Mouse (Mus musculus): Measurements from ENCODE around the gene Myod1.

Myod1 gene

DNA sequence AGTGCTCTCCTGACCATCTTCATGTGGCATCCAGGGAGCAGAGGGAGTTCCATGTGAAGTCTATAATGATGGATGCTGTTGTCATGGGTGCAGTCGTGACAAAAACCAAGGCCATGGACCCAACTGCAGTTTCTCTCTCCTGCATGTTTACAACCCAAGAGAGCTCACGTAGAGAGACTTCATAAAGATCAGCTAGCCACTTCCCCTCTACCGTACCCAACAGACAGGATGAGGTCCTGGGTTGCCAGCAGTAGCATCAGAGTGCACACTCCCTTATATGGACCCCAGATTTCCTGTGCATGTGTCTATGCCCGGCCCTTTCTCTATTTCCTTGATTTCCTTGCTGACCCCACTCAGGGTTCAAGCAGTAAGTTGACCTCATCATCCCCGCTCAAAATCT is 15.4 kb downstream of the Myod1 start:
- DNase-seq (ENCODE audit: low read depth, low spot score), result peak; percentile 50

DNA sequence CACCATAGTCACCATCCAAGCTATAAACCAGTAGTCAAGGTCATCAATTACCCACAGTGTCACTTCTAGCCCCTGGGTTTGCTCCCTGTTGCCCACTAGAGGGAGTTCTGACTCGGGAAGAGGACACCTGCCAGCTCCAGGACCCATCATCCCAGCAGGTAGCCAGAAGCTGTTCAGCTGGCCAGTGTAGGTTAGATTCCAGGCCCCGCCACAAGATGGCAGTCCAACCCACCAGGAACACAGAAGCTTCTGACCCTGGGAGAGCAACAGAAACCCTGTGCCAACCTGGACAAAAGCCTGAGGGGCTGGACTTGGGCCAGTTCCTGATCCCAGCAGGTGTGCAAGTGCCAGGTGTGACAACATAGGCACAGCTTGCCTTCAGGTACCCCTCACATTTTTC is 16.8 kb downstream of the Myod1 start:
- peak; percentile 91 for DNase-seq (ENCODE audit: low read depth, low spot score)

DNA sequence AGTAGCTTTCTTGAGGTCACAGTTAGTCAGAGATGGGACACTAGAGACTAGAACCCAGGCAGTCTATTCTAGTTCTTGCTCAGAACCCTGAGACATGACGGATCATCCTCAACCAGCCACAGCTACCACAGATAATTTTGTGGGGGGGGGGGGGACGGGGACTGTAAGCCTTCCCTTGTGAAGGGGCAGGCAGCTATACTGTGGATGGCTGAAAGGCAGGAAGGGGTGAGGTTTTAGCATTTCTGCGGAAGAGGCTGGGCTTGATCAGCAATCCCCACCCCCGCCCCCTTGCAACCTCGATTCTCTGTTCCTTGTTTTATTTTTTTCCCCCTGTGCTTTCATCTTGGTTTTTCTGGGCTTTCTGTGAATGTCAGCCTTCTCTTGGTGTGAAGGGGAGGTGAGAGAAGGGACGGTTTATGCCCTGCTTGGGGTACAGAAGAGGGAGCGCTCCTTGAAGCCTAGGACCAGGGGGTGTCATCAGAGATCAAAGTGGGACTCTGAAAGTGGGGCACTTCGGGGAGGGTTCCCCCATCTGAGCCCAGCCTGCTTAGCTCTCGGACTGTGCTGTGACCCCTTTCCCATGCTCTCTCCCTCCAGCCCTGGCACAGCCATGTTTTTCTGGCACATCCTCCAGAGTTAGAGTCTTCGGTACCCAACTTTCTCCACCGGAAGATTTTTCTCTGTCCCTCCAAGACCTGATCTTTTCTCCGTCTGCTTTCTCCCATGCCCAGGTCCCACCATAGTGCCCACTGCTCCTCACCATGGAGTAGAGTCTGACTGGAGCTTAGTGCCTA is 17.6 kb downstream of the Myod1 start:
- DNase-seq (ENCODE audit: low read depth, low spot score), result peak; percentile 81

DNA sequence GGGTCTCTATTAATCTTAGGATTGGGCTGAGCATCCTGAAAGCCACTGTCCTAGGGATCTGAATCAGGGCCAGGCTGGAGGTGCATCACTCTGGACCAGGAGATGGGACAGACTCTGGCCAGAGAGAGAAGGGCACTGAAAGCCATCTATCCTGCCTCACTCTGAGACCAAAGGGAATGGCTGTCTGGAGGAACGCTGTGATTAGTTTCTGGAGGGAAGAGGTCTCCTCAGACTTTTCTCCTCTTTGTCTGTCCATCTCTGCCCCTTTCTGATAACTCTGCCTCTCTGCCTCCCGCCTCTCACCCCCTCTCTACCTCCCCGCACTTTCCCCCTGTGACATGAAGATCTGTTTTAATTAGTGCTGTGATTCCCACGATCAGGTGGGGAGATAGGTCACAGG is 18.7 kb downstream of the Myod1 start:
- DNase-seq (ENCODE audit: low read depth, low spot score), result no peak

DNA sequence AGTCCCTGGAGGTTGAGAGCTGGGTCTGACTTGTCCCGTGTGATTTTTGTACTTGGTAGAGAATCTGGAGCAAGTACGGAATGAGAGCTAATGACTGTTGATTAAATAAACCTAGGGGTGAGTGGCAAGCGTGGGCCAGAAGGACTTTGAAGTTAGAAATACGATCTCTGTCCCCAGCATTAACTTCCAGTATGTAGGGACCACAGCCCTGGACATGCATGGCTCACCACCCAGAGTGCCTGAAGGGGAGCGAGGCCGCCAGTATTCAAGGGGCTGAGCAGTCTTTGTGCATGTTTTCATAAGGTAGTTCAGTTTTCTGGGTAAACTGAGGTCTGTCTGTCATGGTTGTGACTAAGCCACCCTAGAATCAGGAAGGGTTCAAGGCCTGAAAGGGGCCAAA is 19.3 kb downstream of the Myod1 start:
- DNase-seq (ENCODE audit: low read depth, low spot score), result no peak

DNA sequence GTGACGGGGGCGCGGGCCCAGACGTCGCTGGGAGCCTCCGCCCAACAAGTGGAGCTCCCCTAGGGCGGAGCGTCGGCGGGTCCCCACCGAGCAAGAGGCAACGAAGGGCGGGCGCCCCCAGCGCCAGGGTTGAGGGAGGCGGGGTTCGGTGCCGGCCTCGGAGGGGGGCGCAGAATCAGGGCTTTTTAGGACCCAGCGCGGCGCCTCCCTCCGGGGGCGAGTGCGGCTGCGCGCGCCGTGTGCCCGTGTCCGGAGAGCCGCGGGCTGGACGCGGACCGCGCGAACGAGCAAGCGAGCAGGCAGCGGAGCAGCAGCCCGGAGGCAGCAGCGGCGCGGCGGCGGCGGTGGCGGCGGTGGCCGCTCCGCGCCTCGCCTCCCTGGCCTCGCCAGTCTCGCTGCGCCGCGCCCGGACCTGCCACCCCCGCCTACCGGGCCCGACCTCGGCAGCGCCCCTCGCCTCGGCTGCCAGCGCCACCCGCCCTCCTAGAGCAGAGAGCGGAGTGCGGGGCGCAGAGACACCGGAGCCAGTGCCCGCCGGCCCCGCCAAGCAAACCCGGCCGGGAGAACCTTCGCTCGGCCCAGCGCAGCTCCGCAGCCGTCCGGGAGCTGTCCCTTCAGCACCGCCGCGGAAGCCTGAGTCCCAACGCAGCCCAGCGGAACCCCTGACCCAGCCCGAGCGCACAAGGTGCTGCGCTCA is 20.1 kb downstream of the Myod1 start, which contains the start of gene Kcnc1:
TSS of gene Kcnc1 (plus strand) at position 267 of the 697 bp plus-strand sequence.
- peak; percentile 56 for DNase-seq (ENCODE audit: low read depth, low spot score)

DNA sequence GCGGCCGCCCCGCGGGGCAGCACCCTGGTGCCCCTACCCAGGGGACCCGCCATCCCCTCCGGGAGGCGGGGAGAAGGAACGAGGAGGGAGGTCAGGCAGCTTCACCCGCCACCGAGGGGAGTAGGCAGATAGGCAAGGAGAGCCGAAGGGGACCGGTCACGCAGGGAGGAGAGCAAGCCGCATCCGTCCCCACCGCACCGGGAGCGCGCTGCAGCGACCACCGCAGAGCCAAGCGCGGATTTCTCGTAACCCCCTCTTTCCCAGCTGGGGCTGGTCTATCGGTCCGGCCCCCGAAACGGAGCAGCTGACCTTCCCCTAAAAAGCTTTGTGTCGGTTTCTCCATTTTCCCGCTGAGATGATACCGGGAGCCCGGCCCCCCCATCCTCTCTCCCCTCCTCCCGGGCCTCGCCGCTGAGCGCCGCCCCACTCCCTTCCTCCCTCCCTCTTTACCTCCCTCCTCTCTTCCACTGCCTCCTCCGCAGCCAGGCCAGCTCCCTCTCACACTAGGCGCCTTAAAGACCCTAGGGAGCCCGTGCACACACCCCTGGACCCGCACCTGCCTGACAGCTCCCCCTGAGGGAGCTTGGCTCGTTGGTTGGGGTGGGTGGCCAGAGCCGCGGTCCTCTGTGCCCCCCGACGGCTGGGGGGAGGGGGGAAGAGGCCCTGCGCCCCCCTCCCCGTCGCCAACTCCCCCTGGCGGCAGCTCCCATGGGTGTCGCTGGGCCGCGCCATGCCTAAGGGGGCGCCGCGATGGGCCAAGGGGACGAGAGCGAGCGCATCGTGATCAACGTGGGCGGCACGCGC is 20.9 kb downstream of the Myod1 start:
- DNase-seq (ENCODE audit: low read depth, low spot score), result no peak

DNA sequence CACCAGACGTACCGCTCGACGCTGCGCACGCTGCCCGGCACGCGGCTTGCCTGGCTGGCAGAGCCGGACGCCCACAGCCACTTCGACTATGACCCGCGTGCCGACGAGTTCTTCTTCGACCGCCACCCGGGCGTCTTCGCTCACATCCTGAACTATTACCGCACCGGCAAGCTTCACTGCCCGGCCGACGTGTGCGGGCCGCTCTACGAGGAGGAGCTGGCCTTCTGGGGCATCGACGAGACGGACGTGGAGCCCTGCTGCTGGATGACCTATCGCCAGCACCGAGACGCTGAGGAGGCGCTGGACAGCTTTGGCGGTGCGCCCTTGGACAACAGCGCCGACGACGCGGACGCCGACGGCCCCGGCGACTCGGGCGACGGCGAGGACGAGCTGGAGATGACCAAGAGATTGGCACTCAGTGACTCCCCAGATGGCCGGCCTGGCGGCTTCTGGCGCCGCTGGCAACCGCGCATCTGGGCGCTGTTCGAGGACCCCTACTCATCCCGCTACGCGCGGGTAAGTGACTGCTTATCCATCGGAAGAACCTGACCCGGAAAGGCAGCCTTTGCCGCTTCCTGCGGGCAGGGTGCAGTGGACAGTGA is 21.6 kb downstream of the Myod1 start:
- DNase-seq (ENCODE audit: low read depth, low spot score), result no peak

DNA sequence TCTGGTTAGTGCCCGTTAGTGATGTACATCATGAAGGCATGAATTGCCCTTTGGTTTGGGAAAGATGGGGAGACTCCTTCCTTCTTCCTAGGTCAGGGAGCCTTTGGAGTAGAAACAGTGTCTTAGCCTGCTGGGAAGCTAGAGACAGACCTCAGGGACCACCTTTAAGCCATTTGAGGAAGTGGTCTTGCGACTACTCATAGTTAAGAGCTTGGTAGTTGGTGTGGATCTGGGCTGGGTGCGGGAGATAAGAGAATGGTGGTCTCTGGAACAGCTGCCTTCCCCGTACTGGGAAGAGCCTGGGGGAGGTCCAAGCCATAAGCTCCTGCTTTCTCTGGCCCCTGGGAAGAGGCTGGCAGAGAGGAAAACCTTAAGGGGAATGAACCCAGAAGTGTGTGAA is 22.3 kb downstream of the Myod1 start:
- DNase-seq (ENCODE audit: low read depth, low spot score), result no peak

DNA sequence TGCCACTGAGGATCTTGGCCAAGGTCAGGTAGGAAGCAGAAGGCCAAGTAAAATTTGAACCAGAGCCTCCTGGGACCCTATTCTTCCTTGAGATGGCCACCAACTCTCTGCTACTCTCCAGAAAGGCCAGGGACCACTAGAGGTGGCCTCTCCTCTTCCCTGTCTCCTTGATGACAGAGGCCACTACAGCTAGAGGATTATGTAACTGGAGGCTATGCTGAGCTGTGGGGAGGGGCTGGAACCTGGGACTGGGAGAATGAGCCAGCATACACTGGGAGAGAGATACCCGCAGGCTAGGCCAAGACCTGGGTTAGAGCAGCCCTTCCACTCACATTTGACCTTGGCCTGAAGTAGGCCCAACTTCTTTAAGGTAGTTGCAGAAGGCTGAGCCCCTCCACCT is 23.4 kb downstream of the Myod1 start:
- no peak for DNase-seq (ENCODE audit: low read depth, low spot score)

DNA sequence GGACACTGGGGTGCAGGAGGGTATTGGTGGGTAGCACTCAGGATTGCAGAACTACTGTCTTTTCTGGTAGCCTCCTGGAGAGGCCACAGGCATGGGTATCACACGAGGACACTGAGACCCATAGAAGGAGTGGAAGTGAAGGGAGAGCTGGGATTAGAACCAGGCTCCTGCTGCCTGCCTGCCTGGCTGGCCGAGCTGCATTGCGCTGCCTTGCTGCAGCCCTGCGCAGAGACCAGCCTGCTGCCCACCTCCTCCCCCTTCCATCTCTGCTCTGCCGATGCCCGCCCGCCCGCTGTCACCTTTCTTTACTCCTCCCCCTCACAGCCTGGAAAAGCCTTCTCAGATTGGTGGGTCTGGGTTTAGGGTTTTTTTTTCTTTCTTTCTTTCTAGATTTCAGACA is 24.1 kb downstream of the Myod1 start:
- no peak for DNase-seq (ENCODE audit: low read depth, low spot score)

DNA sequence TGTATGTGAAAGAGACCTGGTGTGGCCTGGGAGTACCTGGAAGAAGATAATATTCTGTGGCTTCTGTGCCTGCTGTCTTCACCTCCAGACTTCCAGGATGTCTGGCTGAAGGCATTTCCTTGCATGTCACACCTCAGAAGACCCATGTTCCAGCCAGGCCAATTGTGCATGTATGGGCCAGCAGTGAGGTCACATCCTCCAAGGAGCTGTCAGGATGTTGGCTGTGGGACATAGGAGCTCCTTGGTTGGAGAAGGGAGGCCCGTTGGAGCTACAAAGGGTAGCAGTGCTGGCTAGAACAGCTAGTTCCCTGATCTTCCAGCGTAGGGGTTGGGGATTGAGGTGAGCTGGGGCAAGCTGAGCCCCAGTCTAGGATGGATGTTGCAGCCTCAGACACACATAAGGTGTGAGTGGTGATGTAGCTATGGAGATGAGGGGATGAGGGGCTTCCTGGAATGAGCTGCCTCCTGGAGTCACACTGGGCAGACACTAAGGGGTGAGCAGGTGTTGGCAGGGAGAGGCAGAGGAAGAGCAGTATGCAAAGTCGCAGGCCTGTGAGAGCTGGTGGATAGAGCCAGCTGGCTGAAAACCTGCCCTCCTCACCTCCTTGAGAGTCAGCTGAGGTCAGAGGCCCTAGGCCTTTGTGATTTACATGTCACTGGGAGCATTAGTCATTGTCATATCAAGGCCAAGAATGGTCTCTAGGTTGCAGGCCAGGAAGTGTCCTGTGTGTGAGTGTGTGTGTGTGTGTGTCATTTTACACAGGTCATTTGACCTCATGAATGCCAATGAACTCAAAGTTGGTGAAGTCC is 25.3 kb downstream of the Myod1 start:
- peak; percentile 81 for DNase-seq (ENCODE audit: low read depth, low spot score)

DNA sequence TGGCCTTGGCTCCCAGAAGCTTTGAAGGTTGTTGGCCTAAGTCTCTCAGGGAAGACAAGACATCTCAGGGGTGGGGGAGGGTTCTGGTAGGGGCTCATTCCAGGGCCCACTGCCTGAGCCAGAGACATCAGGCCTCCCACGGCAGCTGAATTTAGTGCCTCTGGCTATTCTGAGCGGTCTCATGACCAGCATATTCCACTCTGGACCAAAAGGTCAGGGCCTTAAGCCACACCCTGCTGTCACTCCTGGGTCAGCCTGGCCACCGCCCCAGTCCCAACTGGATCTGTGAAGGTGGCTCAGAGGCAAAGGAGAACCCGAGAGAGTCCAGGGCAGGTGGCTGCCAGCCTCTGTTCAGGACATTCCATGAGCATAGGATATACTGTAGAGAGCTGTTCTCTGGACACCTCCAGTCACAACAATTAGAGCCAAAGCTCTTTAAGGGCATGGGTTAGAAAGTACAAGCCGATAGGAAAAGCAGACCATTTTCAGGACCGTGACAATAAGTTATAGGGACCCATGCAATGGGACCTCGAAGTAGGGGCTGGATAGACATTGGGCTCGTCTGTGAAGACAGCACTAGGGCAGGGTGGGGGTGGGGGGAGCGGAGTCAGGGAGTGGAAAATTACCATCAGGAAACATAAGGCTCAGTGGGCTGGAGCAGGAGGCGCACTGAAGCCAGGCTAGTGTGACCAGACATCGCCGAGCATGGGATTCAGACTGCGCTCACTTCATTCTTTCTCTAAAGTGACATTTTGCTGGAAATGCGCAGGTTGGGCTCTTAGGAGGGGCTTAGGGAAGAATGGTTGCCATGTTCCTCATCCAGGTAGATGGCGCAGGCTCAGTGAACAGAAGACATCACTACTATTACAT is 27.6 kb downstream of the Myod1 start:
- DNase-seq (ENCODE audit: low read depth, low spot score), result no peak

DNA sequence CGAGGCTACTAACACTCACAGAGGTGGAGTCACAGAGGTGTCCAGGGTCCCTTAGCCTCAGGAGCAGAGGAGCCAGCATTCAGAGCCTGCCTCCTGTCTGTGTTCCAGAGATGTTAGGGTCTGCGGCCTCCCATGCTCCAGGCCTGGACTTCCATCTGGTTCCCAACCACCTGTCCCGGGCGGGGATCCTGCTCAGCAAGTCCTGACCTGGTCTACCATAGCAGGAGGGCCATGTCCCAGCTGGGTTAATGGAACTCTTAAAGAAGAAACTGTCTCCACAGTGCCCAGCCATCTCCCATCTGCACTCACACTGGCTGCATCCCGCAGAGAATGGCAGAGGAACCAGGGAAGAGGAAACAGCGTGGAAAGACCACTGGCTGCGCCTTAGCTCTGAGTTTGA is 28.5 kb downstream of the Myod1 start:
- DNase-seq (ENCODE audit: low read depth, low spot score), result no peak

DNA sequence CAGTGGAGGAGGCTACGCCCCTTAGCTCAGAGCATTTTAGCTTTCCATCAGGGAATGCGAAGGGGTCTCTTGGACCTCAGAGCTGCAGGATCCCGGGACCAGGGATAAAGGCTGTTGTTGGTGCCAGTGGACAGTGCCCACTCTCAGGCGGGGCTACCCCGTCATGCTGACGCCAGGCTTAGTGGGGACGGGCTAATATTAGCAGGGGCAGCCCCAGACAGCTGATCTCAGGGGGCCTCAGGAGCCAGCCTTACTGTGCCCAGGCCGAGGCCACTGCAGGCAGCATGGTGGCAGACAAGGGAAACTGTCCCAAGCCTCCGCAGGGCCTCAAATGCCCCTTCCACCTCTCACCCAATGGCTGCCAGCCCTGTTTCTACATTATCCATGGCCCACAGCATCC is 32.3 kb downstream of the Myod1 start:
- no peak for DNase-seq (ENCODE audit: low read depth, low spot score)

DNA sequence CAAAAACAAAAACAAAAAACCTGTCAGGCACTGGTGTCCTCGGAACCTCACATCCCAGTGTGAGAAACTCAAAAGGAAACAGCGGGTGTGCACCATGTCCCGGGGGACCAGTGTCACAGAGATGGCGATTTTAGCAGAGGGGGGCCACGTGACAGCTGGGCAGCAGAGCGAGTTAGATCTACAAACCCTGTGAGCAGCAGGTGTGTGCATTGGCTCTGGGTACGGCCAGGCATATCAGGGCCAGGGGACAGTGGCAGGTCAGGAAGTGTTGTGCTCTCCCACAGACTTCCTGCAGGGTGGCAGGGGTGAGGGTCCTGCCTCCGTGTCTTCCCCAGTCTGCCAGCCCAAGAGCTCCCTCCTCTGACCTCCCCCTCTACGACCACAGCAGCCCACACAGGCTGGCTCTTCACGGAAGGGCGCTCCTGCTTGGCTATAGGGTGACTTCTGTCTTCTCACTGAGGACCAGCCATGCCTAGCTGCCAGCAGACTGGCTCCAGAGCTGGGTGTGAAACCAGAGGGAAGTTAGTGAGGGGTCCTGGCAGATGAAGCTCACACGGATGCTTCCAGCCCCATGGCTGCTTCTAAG is 33.0 kb downstream of the Myod1 start:
- peak; percentile 92 for DNase-seq (ENCODE audit: low read depth, low spot score)

DNA sequence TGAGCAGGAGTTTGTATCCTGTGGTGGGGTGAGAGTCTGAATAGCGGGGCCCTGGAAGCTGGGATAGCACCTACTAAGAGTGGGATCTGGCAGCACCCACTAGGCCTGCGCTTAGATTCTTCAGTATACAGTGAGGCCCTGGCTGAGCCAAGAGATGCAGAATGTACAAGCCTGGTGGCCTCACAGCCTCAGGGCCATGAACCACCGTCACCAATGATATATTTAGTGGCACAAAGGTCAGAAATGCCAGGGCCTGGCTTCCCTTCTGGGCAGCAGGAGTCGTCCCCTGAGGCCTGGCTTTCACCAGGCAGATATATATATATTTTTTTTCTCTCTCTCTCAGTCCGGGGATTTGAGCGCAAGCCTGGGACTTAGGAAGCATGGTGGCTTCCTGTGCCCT is 34.5 kb downstream of the Myod1 start:
- no peak for DNase-seq (ENCODE audit: low read depth, low spot score)

DNA sequence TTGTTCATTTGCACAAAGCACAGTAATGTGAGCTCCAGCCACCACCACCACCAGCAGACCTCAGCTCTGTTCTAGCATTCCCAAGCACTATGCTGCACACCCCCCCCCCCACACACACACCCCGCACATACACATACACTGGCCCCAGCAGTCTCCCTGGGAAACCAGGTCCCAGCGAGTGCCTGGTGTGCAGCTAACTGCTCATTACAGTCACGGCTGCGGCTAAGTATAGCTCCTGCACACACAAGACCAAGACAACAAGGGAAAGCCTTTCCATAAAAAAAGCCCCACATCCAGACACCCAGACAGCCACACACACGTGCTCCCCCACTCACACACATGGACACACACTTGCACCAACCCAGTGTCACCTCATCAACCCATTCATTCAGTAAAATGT is 36.5 kb downstream of the Myod1 start:
- DNase-seq (ENCODE audit: low read depth, low spot score), result no peak

DNA sequence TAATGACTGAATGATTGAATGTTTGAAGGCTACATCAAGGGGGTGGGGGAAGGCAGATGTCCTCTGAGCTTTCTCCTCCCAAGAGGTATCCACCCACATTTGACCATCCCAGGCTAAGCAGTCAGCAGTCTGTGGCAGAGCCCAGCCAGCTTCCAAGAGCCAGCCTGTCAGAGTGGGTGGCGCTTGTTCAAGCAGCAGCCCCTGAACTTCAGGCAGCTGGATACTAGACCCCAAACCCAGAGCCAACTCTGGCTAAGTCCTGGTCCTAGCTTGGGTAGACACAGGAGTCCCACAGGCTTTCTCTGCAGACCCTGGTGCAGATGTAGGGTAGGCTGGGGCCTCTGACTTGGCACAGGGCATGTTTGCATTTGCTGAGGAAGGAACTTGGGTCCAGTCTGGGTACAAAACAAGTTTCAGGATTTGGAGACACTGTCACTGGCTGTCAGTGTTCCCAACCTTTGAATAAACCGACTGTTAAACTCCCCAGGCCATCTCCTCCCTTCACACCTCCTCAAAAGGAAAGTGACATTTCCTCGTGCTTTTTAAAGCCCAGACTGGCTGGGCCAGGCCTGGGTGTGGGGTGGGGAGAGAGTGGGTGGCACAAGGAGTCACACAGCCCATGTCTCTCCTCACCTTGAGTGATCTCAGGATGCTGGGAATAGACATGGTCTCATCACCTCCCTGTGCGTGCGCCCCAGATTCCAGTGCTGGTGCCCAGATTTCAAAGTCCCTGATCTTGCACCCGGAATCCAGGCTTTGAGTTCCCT is 37.9 kb downstream of the Myod1 start:
- no peak for DNase-seq (ENCODE audit: low read depth, low spot score)
